Mouse (Mus musculus) induced T-regulatory cell, adult 2 months (primary cell): ENCODE results near the gene Dolk.

Source experiments
- DNase-seq: peaks from one replicate; pipeline ENCODE4 v3.0.0-alpha.2; 2012; ENCODE audit warnings: low read depth

Gene Dolk

DNA sequence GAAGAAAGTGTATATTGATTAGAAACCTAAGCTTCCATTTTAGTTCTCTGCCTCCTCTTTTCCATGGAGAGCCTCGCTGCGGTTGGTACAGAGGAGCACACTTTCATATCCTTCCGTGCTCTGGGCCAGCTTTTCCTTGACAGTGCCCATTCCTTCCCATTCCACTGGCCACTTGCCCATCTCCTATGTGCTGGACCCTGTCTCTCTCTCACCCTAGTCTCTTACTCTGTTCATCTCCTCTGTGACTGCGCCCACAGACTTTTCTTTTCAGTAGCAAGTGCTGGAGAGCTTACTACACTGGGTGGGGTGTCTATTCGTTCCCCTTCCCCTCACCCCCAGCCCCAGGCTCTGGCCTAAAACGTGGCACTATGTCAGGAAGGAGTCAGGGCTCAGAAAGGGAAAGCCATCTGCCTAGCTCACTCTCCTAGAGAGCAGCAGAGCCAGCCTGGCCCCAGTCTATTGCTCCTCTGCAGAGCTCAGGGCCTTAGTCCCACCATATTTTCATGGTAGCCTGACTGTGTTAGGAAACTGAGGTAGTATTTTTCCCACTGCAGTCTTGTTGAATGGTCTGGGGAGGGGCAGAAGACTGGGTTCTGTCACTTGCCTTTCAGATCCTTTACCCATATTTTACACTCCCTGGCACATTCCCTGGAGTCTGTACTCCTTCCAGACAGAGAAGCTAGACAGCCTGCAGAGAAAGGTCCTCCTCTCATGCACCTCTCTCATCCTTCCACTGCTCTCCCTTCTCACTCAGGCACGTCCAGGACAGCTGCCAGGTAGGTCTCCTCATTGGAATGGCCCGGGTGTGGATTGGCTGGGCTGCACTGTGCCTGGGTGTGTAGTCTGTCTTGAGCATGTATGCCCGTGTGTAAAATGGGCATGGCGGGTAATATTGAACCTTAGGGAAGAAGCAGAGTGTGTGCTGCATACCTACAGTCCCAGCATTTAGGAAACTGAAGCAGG is 35.7 kb downstream of the Dolk start:
- no peak for DNase-seq

DNA sequence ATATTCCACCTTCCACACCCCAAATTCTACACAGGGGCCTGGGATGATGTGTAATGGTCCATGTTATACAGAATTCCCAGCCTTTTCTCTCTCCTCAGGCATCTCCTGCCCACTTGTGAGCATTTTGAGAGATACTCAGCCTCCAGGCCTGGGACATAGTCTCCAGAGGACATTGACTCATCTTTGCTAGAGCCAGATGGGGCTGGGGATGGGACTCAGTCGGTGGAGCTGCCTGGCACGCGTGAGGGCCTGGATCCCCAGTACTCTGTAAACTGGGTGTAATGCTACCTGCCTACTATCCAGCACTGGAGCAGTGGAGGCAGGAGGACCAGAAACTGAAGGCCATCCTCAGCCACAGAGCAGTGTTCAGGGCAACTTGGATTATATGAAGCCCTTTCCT is 37.0 kb downstream of the Dolk start:
- no peak for DNase-seq

DNA sequence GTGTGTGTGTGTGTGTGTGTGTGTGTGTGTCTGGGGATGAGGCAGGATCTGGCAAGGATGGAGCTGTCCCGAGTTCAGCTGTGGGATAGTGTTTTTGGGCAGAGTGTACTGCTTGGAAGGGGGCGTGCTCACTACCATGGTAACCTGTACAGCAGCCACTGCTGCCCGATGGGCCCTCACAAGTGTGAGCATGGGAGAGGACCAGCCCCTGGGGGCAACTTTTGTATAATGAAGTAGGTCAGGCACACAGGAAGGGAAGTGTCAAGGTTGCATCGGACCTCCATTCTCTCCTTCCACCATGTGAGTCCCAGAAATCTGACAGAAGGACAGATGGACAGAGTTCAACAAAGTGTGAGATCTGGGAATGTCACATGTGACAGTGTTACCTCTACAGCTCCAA is 38.5 kb downstream of the Dolk start:
- DNase-seq = no peak

DNA sequence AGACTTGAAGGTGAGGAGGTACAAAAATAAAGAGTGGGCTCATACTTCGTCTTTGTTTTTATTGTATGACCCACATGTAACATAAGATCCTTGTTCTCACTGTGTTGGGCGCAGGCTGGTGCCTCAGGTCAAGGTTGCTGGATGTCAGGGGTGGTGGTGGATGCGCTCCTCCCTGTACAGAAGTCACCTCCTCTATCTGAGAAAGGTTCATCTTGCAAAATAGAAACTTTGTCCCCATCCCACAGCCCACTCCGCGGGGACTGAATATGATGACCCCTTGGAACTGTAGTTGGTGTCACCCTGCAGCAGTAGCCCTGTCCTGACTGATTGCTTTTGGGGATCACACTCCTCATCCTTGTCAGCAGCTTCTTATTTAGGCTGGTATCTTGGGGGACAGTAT is 39.1 kb downstream of the Dolk start:
- DNase-seq = no peak

DNA sequence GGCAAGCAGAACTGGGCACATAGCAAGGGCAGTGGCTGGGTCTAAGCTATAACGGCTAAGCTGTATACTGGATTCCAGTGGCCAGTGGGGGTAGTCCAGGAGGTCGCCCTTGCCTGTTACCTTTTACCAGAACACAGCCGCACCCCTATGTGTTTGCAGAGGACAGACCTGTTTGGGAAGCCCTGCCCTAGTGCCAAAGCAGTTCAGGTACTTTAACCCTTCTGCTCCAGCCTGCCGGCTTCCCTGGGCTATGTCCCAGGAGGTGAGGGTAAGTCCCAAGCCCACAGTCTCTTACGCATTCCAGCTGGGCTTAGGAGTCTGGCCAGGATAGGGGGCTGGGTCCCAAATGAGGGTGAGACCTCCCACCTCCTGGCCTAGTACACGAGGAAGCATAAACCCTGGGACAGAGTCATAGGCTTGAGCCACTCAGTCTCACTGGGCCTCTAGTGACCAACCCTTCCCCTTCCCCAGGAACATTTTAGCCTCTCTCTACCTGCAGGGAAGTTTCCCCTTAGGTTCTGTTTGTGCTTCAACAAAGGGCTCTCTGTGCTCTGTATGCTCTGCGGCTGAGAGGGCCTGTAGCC is 41.4 kb downstream of the Dolk start:
- no peak for DNase-seq

DNA sequence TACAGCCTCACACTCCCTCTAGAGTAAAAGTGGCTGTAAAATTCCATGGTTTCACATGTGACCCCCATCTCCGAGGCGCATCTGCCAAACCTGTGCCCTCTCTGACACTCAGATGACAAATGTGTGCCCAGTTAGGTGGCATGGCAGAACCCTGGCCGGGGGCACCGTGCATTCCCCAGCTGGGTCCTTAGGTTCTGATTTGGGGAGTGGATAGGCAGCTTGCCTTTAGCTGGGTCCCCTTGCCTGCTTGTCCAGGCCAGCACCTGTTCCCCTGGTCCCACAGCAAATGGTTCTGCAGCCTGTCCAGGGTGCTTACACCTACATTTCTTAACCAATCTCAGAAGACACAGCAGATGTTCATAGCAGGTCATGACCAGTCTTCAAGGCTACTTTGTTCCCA is 42.7 kb downstream of the Dolk start:
- no peak for DNase-seq

DNA sequence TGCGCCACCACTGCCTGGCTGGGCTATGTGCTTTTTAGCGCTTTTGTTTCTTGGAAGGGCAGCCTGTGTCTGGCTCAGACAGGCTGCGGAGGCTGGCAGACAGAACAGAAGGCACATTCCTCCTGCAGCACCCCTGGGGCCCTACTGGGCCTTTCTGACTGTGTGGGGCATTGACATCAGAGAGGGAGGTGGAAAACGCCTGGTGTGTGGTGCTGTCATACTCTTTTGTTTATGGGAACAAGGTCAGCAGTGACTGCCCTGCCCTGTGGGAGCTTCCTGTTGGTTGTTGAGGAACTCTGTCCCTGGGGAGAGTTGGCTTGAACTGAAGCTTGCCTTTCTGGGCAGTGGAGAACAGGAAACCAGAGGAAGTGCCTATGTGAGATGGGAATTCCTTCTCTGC is 43.6 kb downstream of the Dolk start:
- no peak for DNase-seq

DNA sequence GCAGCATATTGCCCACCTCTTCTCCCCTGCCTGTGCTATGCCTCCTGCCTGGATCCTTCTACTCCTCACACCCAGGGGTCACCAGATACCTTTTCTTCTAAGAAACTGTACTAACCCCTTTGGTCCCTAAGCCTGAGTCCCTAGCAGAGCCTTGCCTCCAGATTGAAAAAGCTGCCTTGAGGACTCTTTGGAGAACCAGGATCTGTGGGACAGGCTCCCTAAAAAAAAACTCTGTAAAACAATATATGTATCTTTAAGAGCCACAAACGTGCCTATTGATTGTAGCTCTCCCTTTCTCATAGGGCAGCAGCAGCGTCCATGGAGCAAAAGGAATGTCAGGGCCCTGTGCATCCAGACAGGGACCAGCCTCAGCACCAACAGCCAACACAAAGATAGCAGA is 45.9 kb downstream of the Dolk start, which contains the start of gene Gm28035:
TSS of gene Gm28035 (plus strand) at position 301 of the 400 bp plus-strand sequence.
- no peak for DNase-seq

DNA sequence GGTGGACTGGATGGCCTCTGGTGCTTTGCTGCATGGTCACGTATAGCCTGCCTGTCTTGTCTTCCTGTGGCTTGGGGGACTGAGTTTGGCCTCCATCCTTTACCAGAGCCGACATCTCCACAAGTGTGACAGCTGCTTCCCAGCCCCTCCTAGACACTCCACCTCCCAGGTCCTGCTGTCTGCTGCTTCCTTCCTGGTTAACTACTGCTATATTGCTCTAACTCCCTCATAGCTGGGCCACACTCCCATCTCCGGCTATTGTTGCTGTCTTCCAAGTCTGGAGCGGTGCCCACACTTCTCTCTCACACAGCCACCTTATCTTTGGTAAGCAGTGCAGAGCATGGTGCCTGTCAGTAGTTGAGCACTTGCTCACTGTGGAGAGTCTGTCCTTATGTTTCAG is 46.4 kb downstream of the Dolk start:
- DNase-seq = no peak

DNA sequence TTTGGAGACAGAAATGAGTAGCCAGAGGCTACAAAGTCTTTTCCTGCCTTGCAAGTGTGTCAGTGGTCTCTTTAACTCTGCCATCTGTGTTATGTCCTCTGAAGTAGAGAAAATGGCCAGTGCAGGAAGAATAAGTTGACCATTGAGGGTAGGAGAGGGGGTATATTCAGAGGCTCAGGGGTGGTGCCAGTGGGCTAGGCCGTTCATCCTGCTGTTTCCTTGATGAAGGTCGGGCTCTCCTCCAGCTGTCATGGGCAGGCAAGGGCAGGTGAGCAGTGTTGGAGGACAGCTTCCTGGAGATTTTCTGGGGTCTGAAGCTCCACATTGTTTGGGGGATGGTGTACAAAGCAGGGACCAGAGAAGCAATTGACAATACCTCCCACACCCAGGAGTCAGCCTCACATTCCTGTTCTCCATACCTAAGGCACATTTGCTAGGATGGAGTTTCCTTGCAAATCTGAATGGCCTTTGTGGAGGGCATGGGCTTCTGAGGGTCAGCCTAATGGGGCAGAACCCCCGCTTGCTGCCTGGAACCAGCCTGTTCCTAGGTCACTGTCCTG is 47.1 kb downstream of the Dolk start:
- no peak for DNase-seq

DNA sequence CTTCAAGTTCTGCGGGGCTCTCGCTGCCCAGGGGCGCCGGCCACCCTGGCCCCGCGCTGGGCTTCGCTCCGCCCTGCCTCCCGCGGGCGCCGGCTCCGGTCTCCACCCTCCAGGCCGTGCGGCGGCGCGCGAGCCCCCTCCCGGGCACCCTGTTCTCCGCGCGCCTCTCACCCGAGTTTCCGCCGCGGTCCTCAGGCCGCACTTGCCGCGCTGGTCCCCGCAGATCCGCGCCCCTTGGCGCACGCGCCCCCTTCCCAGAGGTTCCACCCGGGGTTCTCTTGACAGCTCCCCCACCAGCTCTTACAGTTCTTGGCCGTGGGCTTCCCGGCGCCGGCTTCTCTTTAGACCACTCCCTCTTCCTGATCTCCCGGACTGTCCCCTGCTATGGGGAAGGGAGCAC is 48.3 kb downstream of the Dolk start:
- no peak for DNase-seq

DNA sequence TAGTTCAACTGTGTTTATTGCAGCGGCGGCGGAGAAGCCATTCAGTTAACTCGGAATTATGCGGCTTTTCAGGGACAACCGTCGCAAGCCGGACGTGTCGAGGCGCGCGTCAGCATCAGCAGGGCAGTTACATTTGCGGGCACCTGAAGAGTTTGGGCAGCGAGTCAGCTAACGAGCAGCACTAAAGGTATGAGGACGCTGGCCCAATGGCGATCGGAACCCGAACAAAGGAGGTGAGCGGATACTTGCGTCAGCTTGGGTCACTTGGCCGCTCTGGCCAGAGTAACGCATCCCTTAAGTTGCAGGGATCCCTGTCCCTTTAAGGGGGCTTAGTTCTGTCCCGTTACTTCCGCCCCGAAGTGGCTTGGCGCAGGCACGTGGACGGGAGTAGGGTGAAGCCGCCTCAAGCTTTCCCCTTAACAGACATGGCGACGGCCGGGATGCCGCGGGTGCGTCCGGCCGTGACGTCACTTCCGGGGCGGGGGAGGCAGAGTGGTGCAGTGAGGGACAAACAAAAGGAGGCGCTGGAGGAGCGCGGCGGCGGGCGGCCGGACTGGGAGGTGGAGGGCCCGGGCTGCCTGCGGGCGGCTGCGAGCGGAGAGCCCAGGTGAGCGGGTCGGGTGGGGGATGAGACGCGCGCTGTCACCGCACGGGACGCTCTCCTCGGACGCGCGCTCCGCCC is 48.8 kb downstream of the Dolk start, which contains the start of gene Lrrc8a:
TSS of gene Lrrc8a (plus strand) at position 517 of the 682 bp plus-strand sequence.
- peak; percentile 99 for DNase-seq

DNA sequence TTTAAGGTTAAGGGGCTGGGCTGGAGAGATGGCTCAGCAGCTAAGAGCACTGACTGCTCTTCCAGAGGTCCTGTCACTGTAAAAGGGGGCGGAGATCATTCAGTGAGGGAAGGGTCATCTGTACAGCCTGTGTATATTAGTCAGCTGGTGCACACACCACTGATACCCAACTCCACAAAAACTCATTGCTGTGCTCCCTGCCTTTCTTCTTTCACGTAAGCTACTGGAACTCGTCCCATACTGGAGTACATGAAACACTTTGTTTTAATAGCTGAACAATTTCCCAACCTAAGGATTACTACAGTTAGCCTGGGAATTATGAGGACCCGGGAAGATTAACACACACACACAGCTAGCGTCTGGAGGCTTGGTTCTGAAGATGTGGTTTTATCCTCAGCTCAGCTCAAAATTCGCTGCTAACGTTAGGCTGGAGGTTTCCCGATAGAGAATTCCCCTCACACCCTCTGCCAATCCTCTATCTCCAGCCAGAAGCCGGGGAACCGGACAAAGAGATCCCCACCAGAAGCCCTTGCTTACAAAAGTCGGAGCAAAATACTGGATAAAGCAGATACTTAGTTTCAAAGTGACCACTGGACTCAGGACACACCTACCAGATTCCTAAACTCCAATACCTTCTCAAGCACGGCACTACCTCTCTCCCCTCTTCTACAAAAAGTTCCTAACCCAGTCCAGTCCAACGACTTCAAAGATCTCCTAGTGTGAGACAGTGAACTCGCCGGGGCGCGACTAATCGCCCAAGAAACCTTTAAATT is 49.5 kb downstream of the Dolk start:
- no peak for DNase-seq

DNA sequence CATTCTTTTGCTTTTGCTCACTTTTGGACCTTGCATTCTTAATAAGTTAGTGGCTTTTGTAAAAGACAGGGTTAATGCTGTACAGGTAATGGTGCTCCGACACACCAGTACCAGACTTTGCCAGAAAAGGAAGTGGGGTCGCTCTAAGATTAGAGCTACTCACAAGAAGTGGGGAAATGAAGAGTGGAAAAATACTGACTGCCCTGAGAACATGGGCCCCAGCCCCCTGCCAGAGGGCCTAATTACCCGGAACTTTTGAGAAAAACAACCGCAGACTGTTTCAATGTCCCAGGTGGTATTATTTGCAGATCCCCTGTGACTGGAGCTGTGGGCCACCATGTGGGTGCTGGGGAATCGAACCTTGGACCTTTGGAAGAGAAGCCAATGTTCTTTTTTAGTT is 50.5 kb downstream of the Dolk start:
- peak; percentile 60 for DNase-seq
